Mouse (Mus musculus): Measurements from ENCODE around the gene Oser1. TPM values are rescaled to one million over a fixed set of nuclear protein-coding genes. Genes with fewer than 3 reads are reported as not detected.

Gene Oser1
- polyA plus RNA-seq, 1 experiment from 2014 or later: 74.3 TPM

DNA sequence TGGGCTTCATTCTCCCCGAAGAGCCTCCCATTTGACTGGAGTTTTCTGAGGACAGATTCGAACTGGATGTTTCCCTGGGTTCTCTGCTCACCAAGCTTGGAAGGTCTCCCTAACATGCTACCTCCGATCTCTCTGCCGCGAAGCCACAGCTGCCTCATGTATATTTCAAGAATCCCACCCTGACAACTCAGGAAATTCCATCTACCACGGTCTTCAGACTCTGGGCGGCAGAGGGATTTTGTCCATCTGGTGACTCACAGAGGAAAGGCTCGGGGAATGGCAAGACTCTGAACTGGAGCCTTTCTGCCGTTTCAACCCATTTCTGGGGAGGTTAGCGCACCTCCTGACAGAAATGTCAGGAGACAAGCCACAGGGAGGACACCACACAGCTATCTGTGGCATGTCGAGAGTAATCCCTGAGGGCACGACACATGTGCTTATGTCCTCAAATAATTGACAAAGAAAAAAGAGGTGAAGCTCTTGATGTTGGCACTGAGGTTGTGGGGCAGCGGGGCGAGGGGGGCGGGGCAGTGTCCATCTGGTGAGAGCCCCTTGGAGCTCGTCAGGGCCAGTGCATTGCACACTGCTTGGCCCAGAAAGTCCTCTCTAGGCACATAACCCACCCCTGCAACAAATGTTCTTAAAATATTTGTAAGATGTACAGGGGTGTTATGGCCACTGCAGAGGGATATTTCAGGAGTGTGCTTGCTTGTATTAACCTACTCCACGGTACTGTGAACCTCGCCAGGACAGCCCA, 59.5 kb downstream of the Oser1 start:
- ATAC-seq (ENCODE audit: low FRiP score, low read depth): no peak
- H3K36me3 ChIP-seq: no peaks in the 10 kb centered on the region
- H3K9ac ChIP-seq: no peak overlapping the region
- H3K4me1 ChIP-seq: no peaks in the 10 kb centered on the region
- H3K4me2 ChIP-seq (replicated peaks): no peak overlapping the region
- no peaks in the 10 kb centered on the region for H3K9me3 ChIP-seq
- no peak overlapping the region for H3K27ac ChIP-seq
- H3K27me3 ChIP-seq (replicated peaks): no peaks in the 10 kb centered on the region
- WGBS: 80% methylated on average over 18 of the region's 18 CpGs
- H3K4me3 ChIP-seq: no peak overlapping the region

- Histone ChIP-seq H3K9me3 (no peaks in the 10 kb centered on the region), H3K27me3 (replicated peaks) (no peaks in the 10 kb centered on the region), H3K4me3 (no peak overlapping the region), H3K4me2 (replicated peaks) (no peak overlapping the region), H3K9ac (no peak overlapping the region), H3K27ac (no peak overlapping the region), H3K36me3 (no peaks in the 10 kb centered on the region), H3K4me1 (no peaks in the 10 kb centered on the region)
- 84% methylated on average over 12 of the region's 12 CpGs for WGBS
- ATAC-seq (ENCODE audit: low FRiP score, low read depth): no peak
Measured at GRCm38 (mm10) chr2:163362940-163363921, 61.3 kb downstream of the Oser1 start.

DNA sequence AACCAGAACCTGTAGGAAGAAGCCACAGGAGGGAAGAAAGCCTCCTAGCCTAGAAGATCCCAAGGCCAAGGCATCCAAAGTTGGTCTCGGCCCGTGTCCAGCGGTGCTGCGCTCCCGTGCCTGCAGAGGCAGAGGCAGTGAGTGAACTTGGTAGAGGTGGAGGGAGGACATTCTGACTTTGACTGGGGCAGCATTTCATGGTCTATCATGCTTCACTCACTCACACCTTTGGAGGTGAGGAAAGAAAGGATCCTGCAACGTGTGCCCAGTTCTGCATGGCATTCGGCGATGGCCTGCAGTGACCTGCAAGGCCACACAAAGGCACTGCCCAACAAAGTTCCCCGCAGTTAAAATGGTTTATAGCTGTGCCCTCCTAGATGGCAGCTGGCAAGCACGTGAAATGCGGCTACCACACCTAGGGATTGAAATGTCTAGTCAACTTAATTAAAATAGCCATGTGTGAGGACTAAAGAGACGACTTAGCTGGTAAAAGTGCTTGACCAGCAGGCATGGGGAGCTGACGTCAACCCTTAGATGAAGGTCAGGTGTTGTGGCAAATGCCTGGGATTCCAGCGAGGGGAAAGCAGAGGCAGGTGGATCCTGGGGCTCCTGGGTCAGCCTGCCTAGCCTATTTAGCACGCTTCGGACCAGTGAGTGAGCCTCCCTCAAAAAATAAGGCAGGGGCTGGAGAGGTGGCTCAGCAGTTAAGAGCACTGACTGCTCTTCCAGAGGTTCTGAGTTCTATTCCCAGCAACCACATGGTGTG, 63.5 kb downstream of the Oser1 start:
- no peak overlapping the region for H3K4me3 ChIP-seq
- no peak overlapping the region for H3K4me2 ChIP-seq (replicated peaks)
- H3K9me3 ChIP-seq: no peaks in the 10 kb centered on the region
- H3K36me3 ChIP-seq: no peaks in the 10 kb centered on the region
- no peaks in the 10 kb centered on the region for H3K4me1 ChIP-seq
- H3K27me3 ChIP-seq (replicated peaks): no peaks in the 10 kb centered on the region
- 83% methylated on average over 16 of the region's 16 CpGs for WGBS
- ATAC-seq (ENCODE audit: low FRiP score, low read depth): no peak
- no peak overlapping the region for H3K9ac ChIP-seq
- no peak overlapping the region for H3K27ac ChIP-seq

DNA sequence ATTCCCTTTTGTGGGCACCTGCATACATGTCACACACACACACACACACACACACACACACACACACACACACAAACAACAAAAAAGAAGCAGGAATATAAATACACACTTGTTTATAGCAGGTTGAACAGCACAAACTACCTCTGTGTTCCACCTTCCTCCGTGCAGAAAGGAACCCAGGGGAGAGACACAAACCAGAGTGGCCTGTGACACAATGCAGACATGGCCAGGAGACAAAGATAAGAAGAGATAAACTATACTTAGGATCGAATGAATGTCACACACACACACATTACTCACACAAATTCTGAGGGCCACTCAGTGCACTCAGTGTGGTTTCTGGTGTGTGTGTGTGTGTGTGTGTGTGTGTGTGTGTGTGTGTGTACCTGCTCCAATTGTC, 65.2 kb downstream of the Oser1 start:
- ATAC-seq (ENCODE audit: low FRiP score, low read depth): no peak
- H3K27ac ChIP-seq: no peak overlapping the region
- 72% methylated on average over 2 of the region's 2 CpGs for WGBS
- no peak overlapping the region for H3K9ac ChIP-seq
- no peaks in the 10 kb centered on the region for H3K27me3 ChIP-seq (replicated peaks)
- H3K36me3 ChIP-seq: no peaks in the 10 kb centered on the region
- H3K9me3 ChIP-seq: no peaks in the 10 kb centered on the region
- no peak overlapping the region for H3K4me3 ChIP-seq
- H3K4me1 ChIP-seq: no peaks in the 10 kb centered on the region
- no peak overlapping the region for H3K4me2 ChIP-seq (replicated peaks)

DNA sequence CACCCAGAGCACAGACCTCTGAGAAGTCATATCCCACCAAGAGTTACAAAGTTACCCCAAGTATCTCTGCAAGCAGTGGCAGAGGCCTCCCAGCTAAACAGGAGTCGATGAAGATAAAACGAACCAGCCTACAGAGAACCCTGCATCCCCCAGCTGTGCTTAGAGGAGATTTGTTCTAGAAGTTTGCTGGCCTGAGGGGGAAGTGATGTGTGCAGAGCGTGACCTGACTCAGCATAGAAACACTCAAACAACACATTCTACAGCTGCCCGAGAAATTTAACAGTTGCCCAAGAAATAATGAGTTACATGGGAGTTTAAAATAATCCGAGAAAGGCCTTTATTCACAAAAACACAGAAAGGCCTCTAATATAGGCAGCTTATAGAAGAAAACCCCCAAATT, 65.8 kb downstream of the Oser1 start:
- no peak for ATAC-seq (ENCODE audit: low FRiP score, low read depth)

DNA sequence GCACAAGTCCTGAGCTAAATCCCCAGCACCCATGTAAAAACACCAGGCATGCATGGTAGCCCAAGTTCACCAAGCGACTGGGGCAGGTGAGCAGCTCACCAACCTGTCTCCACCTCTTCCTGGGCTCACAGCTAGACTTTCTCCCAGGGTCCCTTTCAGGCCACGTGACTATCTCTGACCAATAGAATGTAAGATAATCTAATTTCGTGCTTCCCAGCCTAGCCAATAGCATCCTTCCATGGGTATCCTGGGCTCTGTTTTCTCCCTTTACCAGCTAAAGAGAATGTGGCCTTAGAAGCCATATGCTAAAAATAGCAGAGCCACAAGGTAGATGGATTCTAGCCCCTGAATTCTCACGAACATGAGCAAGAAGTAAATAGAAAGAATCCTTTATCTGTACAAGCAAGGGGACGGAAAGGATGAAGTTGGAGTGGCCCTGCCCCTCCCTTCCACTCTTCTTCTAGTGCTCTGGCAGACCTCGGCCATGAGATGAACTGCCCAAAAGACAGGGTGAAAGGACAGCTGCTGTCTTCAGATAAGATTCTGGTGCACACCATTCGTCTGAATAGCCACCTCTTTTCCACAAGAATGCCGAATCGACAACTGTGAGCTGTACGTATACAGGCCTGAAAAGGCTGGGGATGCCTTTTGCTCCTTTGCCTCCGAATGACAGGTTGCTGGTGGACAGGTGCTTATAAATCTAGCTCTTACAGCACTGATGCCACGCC, 68.2 kb downstream of the Oser1 start:
- no peak for ATAC-seq (ENCODE audit: low FRiP score, low read depth)
- 0 out of 2 replicates have a peak, but pooled peaks cover 4% of the 10 kb centered on the region for H3K27me3 ChIP-seq (replicated peaks)
- no peak overlapping the region for H3K9ac ChIP-seq
- no peak overlapping the region for H3K4me3 ChIP-seq
- H3K4me2 ChIP-seq (replicated peaks): no peak overlapping the region
- no peaks in the 10 kb centered on the region for H3K36me3 ChIP-seq
- peaks cover 4% of the 10 kb centered on the region; the same call in 1 of the 2 replicates for H3K4me1 ChIP-seq
- WGBS: 86% methylated on average over 12 of the region's 12 CpGs
- H3K27ac ChIP-seq: no peak overlapping the region
- H3K9me3 ChIP-seq: no peaks in the 10 kb centered on the region

More for the DNA sequence above, 65.8 kb downstream of the Oser1 start:
- no peaks in the 10 kb centered on the region for H3K36me3 ChIP-seq
- WGBS: 83% methylated on average over 5 of the region's 5 CpGs
- no peak overlapping the region for H3K9ac ChIP-seq
- H3K4me2 ChIP-seq (replicated peaks): no peak overlapping the region
- peaks cover 1% of the 10 kb centered on the region; the same call in 1 of the 2 replicates for H3K4me1 ChIP-seq
- H3K9me3 ChIP-seq: no peaks in the 10 kb centered on the region
- no peaks in the 10 kb centered on the region for H3K27me3 ChIP-seq (replicated peaks)
- H3K27ac ChIP-seq: no peak overlapping the region
- no peak overlapping the region for H3K4me3 ChIP-seq

Other genes with a start within 250 kb of the Oser1 start
- 13.8 and 18.8 TPM in 2 replicates for gene Tox2, start 221.6 kb downstream of the Oser1 start, polyA plus RNA-seq (2016; fragmentation: Nextera tagmentation; extraction: Ambion mirVana)
- 0.81 and 1.3 TPM in 2 replicates for gene Jph2, start 26.7 kb downstream of the Oser1 start, polyA plus RNA-seq (2016; fragmentation: Nextera tagmentation; extraction: Ambion mirVana)
- 83.1 and 83.6 TPM in 2 replicates for gene Gdap1l1, start 13.8 kb upstream of the Oser1 start, polyA plus RNA-seq (2016; fragmentation: Nextera tagmentation; extraction: Ambion mirVana)
- gene Fitm2, start 47.9 kb upstream of the Oser1 start, polyA plus RNA-seq (2016; fragmentation: Nextera tagmentation; extraction: Ambion mirVana): 12.7 and 14.2 TPM in 2 replicates
- not detected in 2 replicates for gene R3hdml, start 67.6 kb upstream of the Oser1 start, polyA plus RNA-seq (2016; fragmentation: Nextera tagmentation; extraction: Ambion mirVana)
- gene Hnf4a, start 82.1 kb upstream of the Oser1 start, polyA plus RNA-seq (2016; fragmentation: Nextera tagmentation; extraction: Ambion mirVana): not detected in 2 replicates
- 45.7 and 52.5 TPM in 2 replicates for gene Ttpal, start 177.6 kb upstream of the Oser1 start, polyA plus RNA-seq (2016; fragmentation: Nextera tagmentation; extraction: Ambion mirVana)
- 34.5 and 41.2 TPM in 2 replicates for gene Serinc3, start 220.4 kb upstream of the Oser1 start, polyA plus RNA-seq (2016; fragmentation: Nextera tagmentation; extraction: Ambion mirVana)
- 123 and 124 TPM in 2 replicates for gene Pkig, start 233.7 kb upstream of the Oser1 start, polyA plus RNA-seq (2016; fragmentation: Nextera tagmentation; extraction: Ambion mirVana)